Mouse (Mus musculus) bone marrow, adult 2 months (tissue): ENCODE results near the gene Igsf9. TPM values are rescaled to one million over a fixed set of nuclear protein-coding genes. Genes with fewer than 3 reads are reported as not detected.
A peak's percentile ranks its signal among the peaks of the same experiment; 100 is the strongest.

Experiments
- H3K27ac ChIP-seq: fragments of 200-500 bp; 2 replicates; pipeline ENCODE4 v1.5.1; 2012; ENCODE audit warnings: low read depth, mild to moderate bottlenecking, control low read depth, inconsistent platforms, low read length; ENCODE audit not compliant: control insufficient read depth, poor library complexity, insufficient read depth
- H3K4me1 ChIP-seq: fragments of 200-500 bp; 2 replicates; pipeline ENCODE4 v1.6.1; 2011; ENCODE audit warnings: low read length; ENCODE audit not compliant: control insufficient read depth, insufficient read depth
- H3K4me3 ChIP-seq: fragments of 200-500 bp; replicated peaks from 2 replicates; pipeline ENCODE3; 2011; ENCODE audit warnings: mild to moderate bottlenecking, low read depth, low read length, control low read depth; ENCODE audit not compliant: control insufficient read depth
- CTCF ChIP-seq: fragments of 200-500 bp; IDR thresholded peaks from 2 replicates; pipeline ENCODE4 v1.5.1; 2011; ENCODE audit warnings: low read length, control low read depth; ENCODE audit not compliant: control insufficient read depth, insufficient read depth
- POLR2A ChIP-seq: fragments of 200-500 bp; IDR thresholded peaks from 2 replicates; pipeline ENCODE4 v1.6.1; 2011; ENCODE audit warnings: low read depth, mild to moderate bottlenecking, control low read depth, low read length, borderline replicate concordance; ENCODE audit not compliant: control insufficient read depth
- WGBS: fragments of 180-500 bp; shearing (Covaris S2); methylation state at CpG from one replicate; pipeline ENCODE4 v1.1.7; 2018; 5-methylcytosine and 5-hydroxymethylcytosine counted together
- polyA plus RNA-seq: library from polyadenylated mRNA; stranded (reverse); fragments of >200 nt; gene quantifications from 2 replicates; pipeline ENCODE4 v1.2.4, GENCODE M21; 2011; ENCODE audit warnings: low replicate concordance; ENCODE audit not compliant: missing spikeins, insufficient read depth, insufficient read length

The Igsf9 gene
- polyA plus RNA-seq, 1 experiment = 3.7 TPM

GRCm38 (mm10) chr1:172475054-172475741 is 6.4 kb upstream of the Igsf9 start, which contains the start of gene Slamf9:
Gene Slamf9 (plus strand): TSS chr1:172475358.
- Histone ChIP-seq H3K27ac (peak within 1 kb of the TSS; percentile 40; the same call in 1 of the 2 replicates), H3K4me1 (peaks cover 6% of the 10 kb centered on the region), H3K4me3 (peak within 1 kb of the TSS; percentile 12)
- WGBS = 11% methylated on average over 7 of the region's 7 CpGs
- TF ChIP-seq POLR2A (no peak), CTCF (no peak)

DNA sequence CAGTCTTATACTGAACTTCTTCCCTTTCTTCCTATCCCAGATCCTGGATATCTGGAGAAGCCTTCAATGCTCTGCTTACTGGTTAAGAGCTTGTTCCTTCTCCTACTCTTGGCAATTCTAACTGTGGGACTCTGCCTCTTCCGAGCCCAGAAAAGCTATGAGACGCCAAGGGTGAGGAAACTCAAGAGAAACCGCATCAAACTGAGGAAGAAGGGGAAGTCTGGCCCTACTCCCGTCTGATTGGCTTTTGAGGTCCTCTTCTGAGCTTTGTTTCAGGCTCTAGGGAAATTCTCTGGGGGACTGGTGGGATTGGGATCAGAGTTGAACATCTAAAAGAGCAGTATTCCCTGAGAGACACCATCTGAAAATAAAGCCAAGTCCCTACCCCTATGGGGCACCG is 3.6 kb upstream of the Igsf9 start:
- no peak overlapping the region for H3K27ac ChIP-seq
- WGBS = 9% methylated on average over 5 of the region's 5 CpGs
- no peak overlapping the region for H3K4me3 ChIP-seq
- TF ChIP-seq POLR2A (no peak), CTCF (no peak)
- peaks cover 6% of the 10 kb centered on the region for H3K4me1 ChIP-seq

DNA sequence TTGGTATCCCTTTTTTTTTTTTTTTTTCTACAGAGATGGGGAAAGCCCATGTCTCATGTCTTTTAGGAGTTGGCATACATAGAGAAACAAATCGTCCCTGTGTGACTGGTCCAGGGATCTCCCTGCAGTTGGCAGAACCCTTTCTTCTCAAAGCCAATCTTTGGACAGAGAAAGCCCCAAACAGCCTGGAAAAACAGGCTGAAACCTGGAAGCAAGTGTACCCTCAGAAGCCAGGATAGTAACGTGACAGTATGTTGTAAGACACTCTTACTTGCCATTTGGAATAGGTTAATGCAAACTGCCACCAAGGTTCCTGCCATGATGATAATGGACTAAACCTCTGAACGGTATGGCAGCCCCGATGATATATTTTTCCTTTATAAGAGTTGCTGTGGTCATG is 1.2 kb upstream of the Igsf9 start:
- 72% methylated on average over 4 of the region's 4 CpGs for WGBS
- Histone ChIP-seq H3K4me3 (no peak overlapping the region), H3K27ac (no peak overlapping the region), H3K4me1 (peaks cover 4% of the 10 kb centered on the region)
- TF ChIP-seq POLR2A (no peak), CTCF (no peak)

GRCm38 (mm10) chr1:172481111-172481510 is 477 bp upstream of the Igsf9 start:
- Histone ChIP-seq H3K4me3 (no peak overlapping the region), H3K4me1 (peaks cover 3% of the 10 kb centered on the region), H3K27ac (no peak overlapping the region)
- TF ChIP-seq CTCF (no peak), POLR2A (no peak)
- 13% methylated on average over 13 of the region's 13 CpGs for WGBS

- TF ChIP-seq CTCF = no peak
- no peak for TF ChIP-seq POLR2A
- Histone ChIP-seq H3K27ac (no peak overlapping the region), H3K4me1 (no peaks in the 10 kb centered on the region; the same call in 1 of the 2 replicates), H3K4me3 (no peak overlapping the region)
- WGBS = 53% methylated on average over 12 of the region's 12 CpGs
Measured at GRCm38 (mm10) chr1:172482518-172483360, 1.2 kb downstream of the Igsf9 start.

DNA sequence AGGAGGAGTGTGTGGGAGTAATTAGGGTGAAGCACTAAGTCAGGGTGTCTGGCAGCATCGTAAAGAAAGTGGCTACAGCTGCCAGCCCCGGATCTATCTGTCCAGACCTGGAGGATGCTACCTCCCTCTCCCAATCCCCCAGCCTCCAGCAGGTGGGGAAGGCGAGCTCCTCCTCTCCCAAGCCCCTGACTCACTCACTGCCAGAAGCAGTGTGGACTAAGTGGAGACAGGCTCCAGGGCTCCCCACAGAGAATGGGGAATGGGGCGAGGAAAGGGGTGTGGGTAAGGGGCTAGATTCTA is 1.7 kb downstream of the Igsf9 start:
- H3K27ac ChIP-seq = no peak overlapping the region
- H3K4me3 ChIP-seq = no peak overlapping the region
- TF ChIP-seq POLR2A (no peak), CTCF (no peak)
- 76% methylated on average over 4 of the region's 4 CpGs for WGBS
- H3K4me1 ChIP-seq = no peaks in the 10 kb centered on the region; the same call in 1 of the 2 replicates

- Histone ChIP-seq H3K4me1 (no peaks in the 10 kb centered on the region; the same call in 1 of the 2 replicates), H3K4me3 (no peak overlapping the region), H3K27ac (no peak overlapping the region)
- WGBS = 85% methylated on average over 11 of the region's 11 CpGs
- no peak for TF ChIP-seq CTCF
- TF ChIP-seq POLR2A = no peak
Measured at GRCm38 (mm10) chr1:172484236-172484635, 2.6 kb downstream of the Igsf9 start.

GRCm38 (mm10) chr1:172484671-172485070 is 3.1 kb downstream of the Igsf9 start:
- no peak for TF ChIP-seq POLR2A
- no peak for TF ChIP-seq CTCF

More at GRCm38 (mm10) chr1:172484671-172485070, 3.1 kb downstream of the Igsf9 start:
- 88% methylated on average over 13 of the region's 13 CpGs for WGBS
- H3K4me1 ChIP-seq = no peaks in the 10 kb centered on the region; the same call in 1 of the 2 replicates
- no peak overlapping the region for H3K4me3 ChIP-seq
- no peak overlapping the region for H3K27ac ChIP-seq
